Mouse (Mus musculus) liver, embryonic 14.5 days (tissue): Measurements from ENCODE around the gene Gm37240. TPM values are rescaled to one million over a fixed set of nuclear protein-coding genes. Genes with fewer than 3 reads are reported as not detected.

Source experiments
- ATAC-seq: fragments of 200-750 bp; cut with Nextera tagmentation; 2 replicates; pipeline ENCODE4 v1.8.0; 2017; ENCODE audit warnings: moderate number of reproducible peaks, mild to moderate bottlenecking, moderate library complexity; ENCODE audit not compliant: insufficient read depth
- DNase-seq, 3 experiments: peaks; one replicate each; pipeline ENCODE4 v3.0.0-alpha.2; 2012 to 2013; ENCODE audit warnings: low read depth in 3 of 3, low spot score in 3 of 3
- H3K27ac ChIP-seq: fragments of 300-500 bp; sonication (generic); 2 replicates; pipeline ENCODE4 v1.5.1; 2014; ENCODE audit warnings: moderate library complexity, mild to moderate bottlenecking, control low read depth, inconsistent platforms
- H3K27me3 ChIP-seq: fragments of 300-500 bp; sonication (generic); 2 replicates; pipeline ENCODE4 v1.6.1; 2014; ENCODE audit warnings: mild to moderate bottlenecking, low read length, moderate library complexity; ENCODE audit not compliant: control insufficient read depth, insufficient read depth
- H3K36me3 ChIP-seq: fragments of 300-500 bp; sonication (generic); replicated peaks from 2 replicates; pipeline ENCODE4 v1.6.1; 2014; ENCODE audit warnings: low read depth; ENCODE audit not compliant: control insufficient read depth, insufficient read depth
- H3K4me1 ChIP-seq, 2 experiments: fragments of 200-500 bp in 1 of 2; fragments of 300-500 bp in 1 of 2; sonication (generic) in 1 of 2; replicated peaks; 2 replicates each; pipeline ENCODE4 v1.6.1; 2012 to 2014; ENCODE audit warnings: antibody characterized with exemption in 1 of 2, inconsistent platforms in 1 of 2, low read length in 1 of 2; ENCODE audit not compliant: control insufficient read depth in 2 of 2, insufficient read depth in 2 of 2
- H3K4me2 ChIP-seq: fragments of 300-500 bp; sonication (generic); 2 replicates; pipeline ENCODE4 v1.6.1; 2014; ENCODE audit warnings: low read depth, mild to moderate bottlenecking, control low read depth, moderate library complexity
- H3K4me3 ChIP-seq, 2 experiments: fragments of 200-500 bp in 1 of 2; fragments of 300-500 bp in 1 of 2; sonication (generic) in 1 of 2; 2 replicates each; pipeline ENCODE4 v1.5.1; 2012 to 2014; ENCODE audit warnings: low read depth in 2 of 2, low read length in 2 of 2, mild to moderate bottlenecking in 2 of 2, control low read depth in 1 of 2, inconsistent platforms in 1 of 2, moderate library complexity in 1 of 2; ENCODE audit not compliant: insufficient read depth in 1 of 2
- H3K9ac ChIP-seq: fragments of 300-500 bp; sonication (generic); replicated peaks from 2 replicates; pipeline ENCODE4 v1.6.1; 2014; ENCODE audit warnings: mild to moderate bottlenecking, control low read depth, moderate library complexity
- H3K9me3 ChIP-seq: fragments of 300-500 bp; sonication (generic); 2 replicates; pipeline ENCODE4 v1.6.1; 2016; ENCODE audit warnings: low read length, mixed read lengths; ENCODE audit not compliant: control insufficient read depth
- CTCF ChIP-seq: IDR thresholded peaks from 2 replicates; pipeline ENCODE4 v1.5.1; 2016; ENCODE audit warnings: antibody characterized with exemption, low read depth, control low read depth
- EP300 ChIP-seq: IDR thresholded peaks from 2 replicates; pipeline ENCODE4 v1.6.1; 2016; ENCODE audit warnings: antibody characterized with exemption, low read depth
- WGBS: fragments of 180-500 bp; shearing (Covaris S2); extraction: QIAGEN DNeasy Blood & Tissue Kit; methylation state at CpG from one replicate; pipeline ENCODE4 v1.1.7; 2014; ENCODE audit not compliant: insufficient replicate concordance; 5-methylcytosine and 5-hydroxymethylcytosine counted together
- polyA plus RNA-seq, 2 experiments: library from polyadenylated mRNA; depleted of rRNA in 1 of 2; stranded (reverse) in 1 of 2; unstranded in 1 of 2; fragments of >200 nt; fragmentation: Nextera tagmentation in 1 of 2; extraction: Ambion mirVana in 1 of 2; gene quantifications; 2 replicates each; pipeline versions ENCODE4 v1.2.1 to v1.2.3; 2012 to 2014

Gene Gm37240
- polyA plus RNA-seq, 2 experiments = 0.03 to 0.30 TPM

- ATAC-seq = no peak
- 73% methylated on average over 6 of the region's 6 CpGs for WGBS
- H3K4me1 ChIP-seq = peaks cover 22 to 38% of the 10 kb centered on the region in 2 experiments
Measured at GRCm38 (mm10) chr3:85854143-85854542, 33.2 kb downstream of the Gm37240 start.

DNA sequence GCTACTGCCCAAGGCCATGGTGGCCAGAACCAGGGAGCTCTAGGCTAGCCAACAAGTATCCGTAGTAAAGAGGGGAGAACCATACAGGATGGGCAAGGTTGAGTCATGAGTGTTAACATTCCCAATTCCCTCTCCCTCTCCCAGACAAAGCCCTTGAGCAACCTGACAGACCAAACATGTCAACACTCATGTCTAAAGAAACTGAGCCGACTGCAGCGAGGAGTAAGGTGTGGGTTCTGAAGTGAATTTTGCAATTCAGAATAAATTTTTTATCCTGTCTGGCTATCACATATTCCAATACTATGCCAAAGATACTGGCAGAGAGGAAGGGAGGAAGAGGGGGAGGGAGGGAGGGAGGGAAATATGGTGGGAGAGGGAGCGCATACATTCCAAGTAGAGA, 33.6 kb downstream of the Gm37240 start:
- Histone ChIP-seq H3K9ac (no peak overlapping the region), H3K4me2 (no peak overlapping the region), H3K27ac (no peak overlapping the region), H3K27me3 (no peaks in the 10 kb centered on the region), H3K4me3 (no peak overlapping the region), H3K36me3 (no peaks in the 10 kb centered on the region), H3K9me3 (no peaks in the 10 kb centered on the region), H3K4me1 (peaks cover 22 to 38% of the 10 kb centered on the region in 2 experiments)
- WGBS = 75% methylated on average over 4 of the region's 4 CpGs
- no peak for ATAC-seq
- TF ChIP-seq CTCF (no peak), EP300 (no peak)
- no peak for DNase-seq

More at GRCm38 (mm10) chr3:85854143-85854542, 33.2 kb downstream of the Gm37240 start:
- Histone ChIP-seq H3K27ac (no peak overlapping the region), H3K36me3 (no peaks in the 10 kb centered on the region), H3K27me3 (no peaks in the 10 kb centered on the region), H3K4me3 (no peak overlapping the region), H3K4me2 (no peak overlapping the region), H3K9ac (no peak overlapping the region), H3K9me3 (no peaks in the 10 kb centered on the region)
- no peak for DNase-seq
- no peak for TF ChIP-seq EP300
- TF ChIP-seq CTCF = no peak

DNA sequence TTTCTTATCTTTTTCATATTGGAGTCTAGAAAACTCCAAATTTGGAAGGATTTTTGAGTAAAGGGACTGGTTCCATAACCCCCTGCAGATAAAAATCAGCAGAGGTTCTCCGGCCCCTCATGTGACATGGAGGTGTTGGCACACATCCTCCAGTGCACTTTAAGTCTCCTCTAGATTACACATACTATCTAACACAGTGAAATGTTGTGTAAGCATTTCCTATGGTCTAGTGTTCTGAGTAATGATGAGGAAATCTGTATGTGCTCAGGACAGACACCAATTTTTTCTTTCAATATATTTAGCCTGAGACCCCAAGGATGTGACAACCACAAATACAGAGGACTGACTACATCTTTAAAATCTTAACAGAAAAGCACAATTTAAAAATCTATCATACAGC, 37.2 kb downstream of the Gm37240 start:
- H3K9me3 ChIP-seq = no peaks in the 10 kb centered on the region
- H3K9ac ChIP-seq = no peak overlapping the region
- H3K27me3 ChIP-seq = no peaks in the 10 kb centered on the region
- H3K4me1 ChIP-seq = peaks cover 0 to 5% of the 10 kb centered on the region in 2 experiments; a peak in 1 of 4 replicates
- WGBS = 53% methylated on average over 1 of the region's 1 CpGs
- H3K27ac ChIP-seq = no peak overlapping the region
- TF ChIP-seq EP300 (no peak), CTCF (no peak)
- DNase-seq (no peak), ATAC-seq (no peak)
- no peak overlapping the region for H3K4me3 ChIP-seq
- no peaks in the 10 kb centered on the region for H3K36me3 ChIP-seq
- H3K4me2 ChIP-seq = no peak overlapping the region

GRCm38 (mm10) chr3:85846316-85846715, 41.0 kb downstream of the Gm37240 start:
- 71% methylated on average over 1 of the region's 1 CpGs for WGBS
- no peak overlapping the region for H3K9ac ChIP-seq
- H3K4me3 ChIP-seq = no peak overlapping the region
- H3K9me3 ChIP-seq = no peaks in the 10 kb centered on the region
- H3K36me3 ChIP-seq = no peaks in the 10 kb centered on the region
- H3K4me2 ChIP-seq = no peak overlapping the region
- H3K4me1 ChIP-seq = no peaks in the 10 kb centered on the region
- no peak overlapping the region for H3K27ac ChIP-seq
- no peaks in the 10 kb centered on the region for H3K27me3 ChIP-seq
- no peak for TF ChIP-seq EP300
- TF ChIP-seq CTCF = no peak
- ATAC-seq (no peak), DNase-seq (no peak)

DNA sequence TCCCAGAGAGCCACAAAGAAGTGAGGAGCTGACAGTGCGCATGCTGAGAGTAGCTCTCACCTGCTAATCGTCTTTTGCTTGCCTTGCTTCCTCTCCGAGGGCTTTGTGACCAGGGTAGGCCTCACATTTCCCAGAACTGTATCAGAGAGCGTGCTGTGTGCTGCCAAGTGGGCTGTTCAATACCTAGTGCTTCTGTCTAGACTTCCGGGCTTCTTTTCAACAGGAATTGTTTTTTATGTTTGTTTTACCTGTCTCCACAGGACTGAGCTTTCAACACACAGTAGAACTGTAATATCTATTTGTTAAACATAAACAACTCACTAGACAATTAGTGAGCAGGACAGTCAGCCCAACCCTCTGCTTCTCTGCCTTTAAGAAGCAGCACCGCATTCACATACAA, 42.0 kb downstream of the Gm37240 start:
- Histone ChIP-seq H3K4me1 (no peaks in the 10 kb centered on the region), H3K4me3 (no peak overlapping the region), H3K27ac (no peak overlapping the region), H3K9me3 (no peaks in the 10 kb centered on the region), H3K27me3 (no peaks in the 10 kb centered on the region), H3K9ac (no peak overlapping the region), H3K4me2 (no peak overlapping the region), H3K36me3 (no peaks in the 10 kb centered on the region)
- no peak for ATAC-seq
- DNase-seq = no peak
- TF ChIP-seq CTCF (no peak), EP300 (no peak)
- 61% methylated on average over 6 of the region's 6 CpGs for WGBS

DNA sequence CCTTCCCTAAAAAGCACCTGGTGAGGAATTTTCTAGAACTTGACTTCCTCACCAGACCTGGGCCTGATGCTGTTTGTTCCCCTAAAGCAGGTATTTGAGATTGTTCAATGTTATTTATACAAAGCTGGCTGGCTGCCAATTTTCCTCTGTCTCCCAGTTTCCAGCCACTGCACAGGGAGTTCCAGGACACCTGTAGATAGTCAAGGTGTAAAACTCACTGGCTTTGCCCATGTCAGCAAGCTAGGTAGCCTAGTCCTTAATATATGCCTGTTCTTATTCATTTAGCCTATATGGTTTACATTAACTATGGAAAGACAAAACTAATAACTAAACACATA, 44.5 kb downstream of the Gm37240 start:
- Histone ChIP-seq H3K27me3 (no peaks in the 10 kb centered on the region), H3K4me2 (no peak overlapping the region), H3K4me3 (no peak overlapping the region), H3K9ac (no peak overlapping the region), H3K27ac (no peak overlapping the region), H3K36me3 (no peaks in the 10 kb centered on the region), H3K4me1 (peaks cover 0 to 4% of the 10 kb centered on the region in 2 experiments; a peak in 1 of 4 replicates), H3K9me3 (no peaks in the 10 kb centered on the region)
- TF ChIP-seq CTCF (no peak), EP300 (no peak)
- DNase-seq (no peak), ATAC-seq (no peak)
